Comparison of ENCODE assay signal across 8 mouse cellular contexts in genomic region chr4:135306971-135307632, GRCm38 (mm10). TPM values are rescaled to one million over a fixed set of nuclear protein-coding genes. Genes with fewer than 3 reads are reported as not detected.
DNase-seq lines count a peak whose midpoint lies in the region; ATAC-seq and TF ChIP-seq lines count a peak whose summit lies in the region.

No protein-coding gene starts in this region.

- TF ChIP-seq CTCF in heart, postnatal 0 days (IDR thresholded peaks at IDR 0.05; ENCODE audit: low read depth) = no peak

- H3K36me3 ChIP-seq in erythroblast, embryonic 14.5 days (ENCODE audit: control insufficient read depth) = no peaks in the 10 kb centered on the region; the same call in 1 of the 2 replicates
- no peaks in the 10 kb centered on the region for H3K36me3 ChIP-seq in heart, postnatal 0 days (replicated peaks; ENCODE audit: control insufficient read depth, insufficient read depth, low read length)
- no peaks in the 10 kb centered on the region for H3K36me3 ChIP-seq in liver, embryonic 15.5 days (replicated peaks)

- WGBS in heart, postnatal 0 days = 61% methylated on average over 17 of the region's 17 CpGs
- 44% methylated on average over 17 of the region's 17 CpGs for WGBS in liver, embryonic 15.5 days (ENCODE audit: insufficient replicate concordance)

- no peaks in the 10 kb centered on the region for H3K27me3 ChIP-seq in erythroblast, embryonic 14.5 days (ENCODE audit: control insufficient read depth)
- H3K27me3 ChIP-seq in heart, postnatal 0 days (ENCODE audit: control insufficient read depth, insufficient read depth, low read length) = no peaks in the 10 kb centered on the region
- H3K27me3 ChIP-seq in liver, embryonic 15.5 days = no peaks in the 10 kb centered on the region

- ATAC-seq in erythroblast, adult 5-6 weeks (replicated peaks; ENCODE audit: low FRiP score, poor library complexity, severe bottlenecking) = no peak
- peak; percentile 54 for ATAC-seq in heart, postnatal 0 days (ENCODE audit: insufficient read depth, low read depth)
- ATAC-seq in liver, embryonic 15.5 days (ENCODE audit: insufficient read depth) = peak; percentile 78

- H3K4me1 ChIP-seq in erythroblast, embryonic 14.5 days (ENCODE audit: control insufficient read depth) = peaks cover 59% of the 10 kb centered on the region
- H3K4me1 ChIP-seq in heart, postnatal 0 days (ENCODE audit: control insufficient read depth, insufficient read depth) = peaks cover 36% of the 10 kb centered on the region
- H3K4me1 ChIP-seq in liver, embryonic 15.5 days (replicated peaks) = peaks cover 45% of the 10 kb centered on the region

- TF ChIP-seq EP300 in heart, postnatal 0 days (IDR thresholded peaks at IDR 0.05; ENCODE audit: low read depth) = peak; percentile 49; the same call in 1 of the 2 replicates

- peak; percentile 89 for DNase-seq in ZHBTc4 (ENCODE audit: low read depth, low spot score)
- DNase-seq in heart, postnatal 0 days (ENCODE audit: low spot score) = peak; percentile 54
- peak; percentile 45 for DNase-seq in testis, postnatal 14 days (ENCODE audit: low spot score)
- DNase-seq in urinary bladder, adult 18-20 months (ENCODE audit: low spot score in 2 of 2) = no peak
- no peak for DNase-seq in thymus, adult 18-20 months

- H3K4me2 ChIP-seq in heart, postnatal 0 days (ENCODE audit: low read depth, low read length) = no peak overlapping the region
- peak overlapping the region; percentile 34 for H3K4me2 ChIP-seq in liver, embryonic 15.5 days

- peak overlapping the region; percentile 88 for H3K27ac ChIP-seq in heart, postnatal 0 days (ENCODE audit: low read depth)
- peak overlapping the region; percentile 59 for H3K27ac ChIP-seq in liver, embryonic 15.5 days (replicated peaks)

- H3K4me3 ChIP-seq in erythroblast, embryonic 14.5 days (replicated peaks) = peak overlapping the region; percentile 56
- no peak overlapping the region for H3K4me3 ChIP-seq in heart, postnatal 0 days (ENCODE audit: low read depth, low read length)
- H3K4me3 ChIP-seq in liver, embryonic 15.5 days (replicated peaks) = peak overlapping the region; percentile 2

- no peak overlapping the region for H3K9ac ChIP-seq in heart, postnatal 0 days (replicated peaks; ENCODE audit: low read depth, low read length)
- H3K9ac ChIP-seq in liver, embryonic 15.5 days = no peak overlapping the region

- no peaks in the 10 kb centered on the region for H3K9me3 ChIP-seq in erythroblast, embryonic 14.5 days (ENCODE audit: control insufficient read depth, low read length)
- no peaks in the 10 kb centered on the region for H3K9me3 ChIP-seq in heart, postnatal 0 days (replicated peaks; ENCODE audit: control insufficient read depth, low read length)
- H3K9me3 ChIP-seq in liver, embryonic 15.5 days (replicated peaks) = no peaks in the 10 kb centered on the region

RNA-seq across cellular contexts. Expression of gene Clic4, which starts 34.5 kb away (rescaled TPM):
- polyA plus RNA-seq in erythroblast, embryonic 14.5 days (2012) = 3.6 and 3.8 TPM in 2 replicates
- 24.6 and 29.9 TPM in 2 replicates for total RNA-seq in erythroblast, adult 5-6 weeks (2015; ENCODE audit: low replicate concordance)
- total RNA-seq in erythroblast, adult 5-6 weeks (2017; ENCODE audit: low replicate concordance) = 35.4 and 44.6 TPM in 2 replicates
- total RNA-seq in heart, postnatal 0 days (2014; rRNA removed; ENCODE audit: low replicate concordance) = 239 and 307 TPM in 2 replicates
- polyA plus RNA-seq in heart, postnatal 0 days (2015; fragmentation: Nextera tagmentation; extraction: Ambion mirVana) = 213 and 235 TPM in 2 replicates
- 110 and 120 TPM in 2 replicates for polyA plus RNA-seq in liver, embryonic 15.5 days (2015; fragmentation: Nextera tagmentation; extraction: Ambion mirVana)

RNA-seq across cellular contexts. Expression of gene Srrm1, which starts 46.0 kb away (rescaled TPM):
- polyA plus RNA-seq in erythroblast, embryonic 14.5 days (2012) = 52.0 and 52.9 TPM in 2 replicates
- 63.4 and 116 TPM in 2 replicates for total RNA-seq in erythroblast, adult 5-6 weeks (2015; ENCODE audit: low replicate concordance)
- total RNA-seq in erythroblast, adult 5-6 weeks (2017; ENCODE audit: low replicate concordance) = 91.7 and 120 TPM in 2 replicates
- 18.6 and 22.6 TPM in 2 replicates for total RNA-seq in heart, postnatal 0 days (2014; rRNA removed; ENCODE audit: low replicate concordance)
- polyA plus RNA-seq in heart, postnatal 0 days (2015; fragmentation: Nextera tagmentation; extraction: Ambion mirVana) = 85.0 and 99.6 TPM in 2 replicates
- polyA plus RNA-seq in liver, embryonic 15.5 days (2015; fragmentation: Nextera tagmentation; extraction: Ambion mirVana) = 86.1 and 108 TPM in 2 replicates

Comparison
In these comparisons a context has a peak if more than half of its experiments do, and no peak if none do; other contexts are left out.
1. DNase-seq: peak in ZHBTc4 (single experiment), heart, postnatal 0 days (single experiment) and testis, postnatal 14 days (single experiment); none in urinary bladder, adult 18-20 months (0 of 2) and thymus, adult 18-20 months (0 of 2).
2. RNA of gene Clic4, which starts 34.5 kb away (polyA plus RNA-seq): 213 to 235 TPM in heart, postnatal 0 days and 110 to 120 TPM in liver, embryonic 15.5 days; 3.6 to 3.8 TPM in erythroblast, embryonic 14.5 days; every median in the first group is over 10 times any median in the second.